In genomic region chr2:31263746-31264378, GRCm38 (mm10) we compare ENCODE assay signal across 7 mouse cellular contexts. TPM values are rescaled to one million over a fixed set of nuclear protein-coding genes. Genes with fewer than 3 reads are reported as not detected.
DNase-seq lines count a peak whose midpoint lies in the region; ATAC-seq and TF ChIP-seq lines count a peak whose summit lies in the region.

No protein-coding gene starts in this region.

- ATAC-seq in intestine, embryonic 15.5 days = peak; percentile 37; the same call in 1 of the 2 replicates

- H3K4me2 ChIP-seq in intestine, embryonic 15.5 days (replicated peaks) = peak overlapping the region; percentile 9; the same call in 1 of the 2 replicates
- peak overlapping the region; percentile 40 for H3K4me2 ChIP-seq in myocyte (ENCODE audit: low read depth)

- H3K27me3 ChIP-seq in intestine, embryonic 15.5 days (replicated peaks) = no peaks in the 10 kb centered on the region
- no peaks in the 10 kb centered on the region for H3K27me3 ChIP-seq in myocyte (ENCODE audit: control insufficient read depth, insufficient read depth, insufficient read length)

- no peak overlapping the region for H3ac ChIP-seq in myocyte (ENCODE audit: control insufficient read depth, insufficient read length)

- H3K9ac ChIP-seq in intestine, embryonic 15.5 days = no peak overlapping the region

- H3K4me1 ChIP-seq in cortical plate, adult 2 months (ENCODE audit: control insufficient read depth, insufficient read depth, low read length) = peaks cover 23% of the 10 kb centered on the region
- peaks cover 45% of the 10 kb centered on the region for H3K4me1 ChIP-seq in intestine, embryonic 15.5 days (replicated peaks)

- H3K79me2 ChIP-seq in myocyte (ENCODE audit: control insufficient read depth, insufficient read depth) = peaks cover 31% of the 10 kb centered on the region

- intact Hi-C loops in left cerebral cortex, postnatal 10 days (cut with DNase I) = no loop called here

- WGBS in intestine, embryonic 15.5 days = 34% methylated on average over 10 of the region's 10 CpGs

- TF ChIP-seq CTCF in cortical plate, adult 2 months (IDR thresholded peaks at IDR 0.05; ENCODE audit: extremely low read depth, insufficient read depth, low read length) = no peak

- H3K36me3 ChIP-seq in intestine, embryonic 15.5 days = no peaks in the 10 kb centered on the region
- H3K36me3 ChIP-seq in myocyte (ENCODE audit: control insufficient read depth, insufficient read depth) = no peaks in the 10 kb centered on the region

- H3K4me3 ChIP-seq in cortical plate, adult 2 months (ENCODE audit: insufficient read depth, low read length) = no peak overlapping the region
- no peak overlapping the region for H3K4me3 ChIP-seq in intestine, embryonic 15.5 days (replicated peaks)
- peak overlapping the region; percentile 0 for H3K4me3 ChIP-seq in myocyte

- no peaks in the 10 kb centered on the region for H3K9me3 ChIP-seq in intestine, embryonic 15.5 days

- H3K27ac ChIP-seq in cortical plate, adult 2 months (ENCODE audit: insufficient read depth, low read length) = peak overlapping the region; percentile 20
- peak overlapping the region; percentile 32 for H3K27ac ChIP-seq in intestine, embryonic 15.5 days

- no peak for TF ChIP-seq POLR2A in cortical plate, adult 2 months (IDR thresholded peaks at IDR 0.05; ENCODE audit: extremely low read depth, insufficient read depth, low read length)
- TF ChIP-seq POLR2A in myocyte (IDR thresholded peaks at IDR 0.05; ENCODE audit: insufficient read length, low read depth) = peak; percentile 13

- peak; percentile 88 for DNase-seq in adrenal gland, postnatal 25 days
- DNase-seq in gonadal fat pad, adult 2 months (ENCODE audit: low read depth) = peak; percentile 81
- DNase-seq in left cerebral cortex, postnatal 10 days (ENCODE audit: extremely low spot score in 1 of 2, low spot score in 2 of 2) = peak; percentile 76 to 89
- DNase-seq in urinary bladder, postnatal 14 days (ENCODE audit: low spot score) = peak; percentile 89

TF ChIP-seq in myocyte, 11 proteins besides CTCF, POLR2A, EP300 and RAD21:
- no peak for TF ChIP-seq CEBPB (IDR thresholded peaks at IDR 0.05; ENCODE audit: insufficient read depth, poor library complexity, severe bottlenecking)
- TF ChIP-seq TCF12 (IDR thresholded peaks at IDR 0.05; ENCODE audit: insufficient read depth, poor library complexity, severe bottlenecking) = no peak
- TF ChIP-seq TCF3 (IDR thresholded peaks at IDR 0.05; ENCODE audit: insufficient read length, low read depth) = no peak
- TF ChIP-seq USF1 (IDR thresholded peaks at IDR 0.05; ENCODE audit: low read depth) = no peak
- no peak for TF ChIP-seq POLR2AphosphoS2 (IDR thresholded peaks at IDR 0.05; ENCODE audit: insufficient read length, low read depth)
- TF ChIP-seq REST (IDR thresholded peaks at IDR 0.05; ENCODE audit: insufficient read depth, insufficient read length) = no peak
- no peak for TF ChIP-seq SRF (IDR thresholded peaks at IDR 0.05; ENCODE audit: control insufficient read depth, insufficient read length, low read depth)
- TF ChIP-seq E2F4 (IDR thresholded peaks at IDR 0.05; ENCODE audit: insufficient read depth) = no peak
- peak in 1 of 3 experiments; percentile 59 for TF ChIP-seq MYOG (IDR thresholded peaks at IDR 0.05; ENCODE audit: control insufficient read depth in 1 of 3, insufficient read depth in 1 of 3, insufficient read length in 2 of 3, low read depth in 2 of 3)
- peak in 2 of 3 experiments; percentile 5 to 63 for TF ChIP-seq MYOD1 (IDR thresholded peaks at IDR 0.05; ENCODE audit: control insufficient read depth in 1 of 3, insufficient read length in 2 of 3, low read depth in 2 of 3)
- no peak for TF ChIP-seq MAX (IDR thresholded peaks at IDR 0.05; ENCODE audit: low read depth)
TF ChIP-seq in myocyte: peak in this region for 2.

RNA-seq across cellular contexts. Expression of gene Ncs1, which starts 18.2 kb away (rescaled TPM):
- 2.9 and 4.1 TPM in 2 replicates for total RNA-seq in adrenal gland, postnatal 25 days (2021)
- 167 and 176 TPM in 2 replicates for polyA plus RNA-seq in cortical plate, adult 2 months (2012; rRNA removed)
- polyA plus RNA-seq in gonadal fat pad, adult 2 months (2012; rRNA removed) = 2.3 and 3.0 TPM in 2 replicates
- 23.9 and 25.0 TPM in 2 replicates for polyA plus RNA-seq in intestine, embryonic 15.5 days (2015; fragmentation: Nextera tagmentation; extraction: Ambion mirVana)
- 100 to 1,000 TPM; 151 to 156 TPM for total RNA-seq in left cerebral cortex, postnatal 10 days (2021)
- polyA plus RNA-seq in myocyte (2012; fragmentation: generic; extraction: Trizol) = 36.1 TPM

RNA-seq across cellular contexts. Expression of gene Hmcn2, which starts 50.4 kb away (rescaled TPM):
- total RNA-seq in adrenal gland, postnatal 25 days (2021) = 0.76 and 1.9 TPM in 2 replicates
- 1.5 TPM in 2 replicates for polyA plus RNA-seq in cortical plate, adult 2 months (2012; rRNA removed)
- polyA plus RNA-seq in gonadal fat pad, adult 2 months (2012; rRNA removed) = 14.2 and 26.8 TPM in 2 replicates
- 3.3 and 4.2 TPM in 2 replicates for polyA plus RNA-seq in intestine, embryonic 15.5 days (2015; fragmentation: Nextera tagmentation; extraction: Ambion mirVana)
- total RNA-seq in left cerebral cortex, postnatal 10 days (2021) = under 1 TPM; 0.22 to 0.39 TPM
- 2.6 TPM for polyA plus RNA-seq in myocyte (2012; fragmentation: generic; extraction: Trizol)
